Mouse (Mus musculus) activated CD4-positive, CD25-positive, alpha-beta regulatory T cell, adult 4 months (primary cell): Measurements from ENCODE around the gene Rbfox2. TPM values are rescaled to one million over a fixed set of nuclear protein-coding genes. Genes with fewer than 3 reads are reported as not detected.

Experiments
- ATAC-seq: one replicate; pipeline ENCODE4 v1.8.0; 2017
- polyA plus RNA-seq, 2 experiments: library from polyadenylated mRNA; unstranded; fragments of 100-300 nt; shearing (Covaris generic); gene quantifications; one replicate each; pipeline ENCODE4 v1.2.1; 2017

The Rbfox2 gene
- polyA plus RNA-seq, 2 experiments from 2014 or later = 0.05 TPM; not detected in 1

- no peak for ATAC-seq
Measured at GRCm38 (mm10) chr15:77186096-77186495, 120.7 kb downstream of the Rbfox2 start.

- no peak for ATAC-seq
Measured at GRCm38 (mm10) chr15:77185614-77186013, 121.2 kb downstream of the Rbfox2 start.

- no peak for ATAC-seq
Measured at GRCm38 (mm10) chr15:77182800-77183199, 124.0 kb downstream of the Rbfox2 start.

- ATAC-seq = no peak
Measured at GRCm38 (mm10) chr15:77174018-77174417, 132.8 kb downstream of the Rbfox2 start.

- no peak for ATAC-seq
Measured at GRCm38 (mm10) chr15:77172414-77172813, 134.4 kb downstream of the Rbfox2 start.

- ATAC-seq = no peak
Measured at GRCm38 (mm10) chr15:77168781-77169180, 138.0 kb downstream of the Rbfox2 start.

- no peak for ATAC-seq
Measured at GRCm38 (mm10) chr15:77166225-77166732, 140.5 kb downstream of the Rbfox2 start.

GRCm38 (mm10) chr15:77163336-77163735 is 143.5 kb downstream of the Rbfox2 start:
- no peak for ATAC-seq

GRCm38 (mm10) chr15:77162931-77163330 is 143.9 kb downstream of the Rbfox2 start:
- ATAC-seq = no peak

- ATAC-seq = no peak
Measured at GRCm38 (mm10) chr15:77161382-77161781, 145.4 kb downstream of the Rbfox2 start.

- ATAC-seq = no peak
Measured at GRCm38 (mm10) chr15:77160848-77161247, 146.0 kb downstream of the Rbfox2 start.

- no peak for ATAC-seq
Measured at GRCm38 (mm10) chr15:77156525-77156924, 150.3 kb downstream of the Rbfox2 start.

GRCm38 (mm10) chr15:77154248-77154785 is 152.5 kb downstream of the Rbfox2 start:
- ATAC-seq = no peak

- ATAC-seq = no peak
Measured at GRCm38 (mm10) chr15:77153625-77154024, 153.2 kb downstream of the Rbfox2 start.

GRCm38 (mm10) chr15:77153088-77153546 is 153.7 kb downstream of the Rbfox2 start:
- ATAC-seq = no peak

- ATAC-seq = no peak
Measured at GRCm38 (mm10) chr15:77152336-77153087, 154.3 kb downstream of the Rbfox2 start.

- ATAC-seq = no peak
Measured at GRCm38 (mm10) chr15:77151816-77152215, 155.0 kb downstream of the Rbfox2 start.

- ATAC-seq = no peak
Measured at GRCm38 (mm10) chr15:77151178-77151577, 155.6 kb downstream of the Rbfox2 start.

GRCm38 (mm10) chr15:77150424-77150841 is 156.4 kb downstream of the Rbfox2 start:
- ATAC-seq = no peak

GRCm38 (mm10) chr15:77150000-77150399 is 156.8 kb downstream of the Rbfox2 start:
- no peak for ATAC-seq

- no peak for ATAC-seq
Measured at GRCm38 (mm10) chr15:77149551-77149950, 157.3 kb downstream of the Rbfox2 start.

GRCm38 (mm10) chr15:77146942-77147341 is 159.9 kb downstream of the Rbfox2 start:
- no peak for ATAC-seq

- no peak for ATAC-seq
Measured at GRCm38 (mm10) chr15:77144960-77145359, 161.8 kb downstream of the Rbfox2 start.

GRCm38 (mm10) chr15:77142787-77143186 is 164.0 kb downstream of the Rbfox2 start:
- no peak for ATAC-seq
